Mouse (Mus musculus) thymus, adult 18-20 months (tissue): ENCODE data around the gene Ano6.

ENCODE experiments used
- DNase-seq, 2 experiments: peaks; one replicate each; pipeline ENCODE4 v3.0.0; 2022; ENCODE audit warnings: mixed read lengths in 2 of 2

Ano6 gene

DNA sequence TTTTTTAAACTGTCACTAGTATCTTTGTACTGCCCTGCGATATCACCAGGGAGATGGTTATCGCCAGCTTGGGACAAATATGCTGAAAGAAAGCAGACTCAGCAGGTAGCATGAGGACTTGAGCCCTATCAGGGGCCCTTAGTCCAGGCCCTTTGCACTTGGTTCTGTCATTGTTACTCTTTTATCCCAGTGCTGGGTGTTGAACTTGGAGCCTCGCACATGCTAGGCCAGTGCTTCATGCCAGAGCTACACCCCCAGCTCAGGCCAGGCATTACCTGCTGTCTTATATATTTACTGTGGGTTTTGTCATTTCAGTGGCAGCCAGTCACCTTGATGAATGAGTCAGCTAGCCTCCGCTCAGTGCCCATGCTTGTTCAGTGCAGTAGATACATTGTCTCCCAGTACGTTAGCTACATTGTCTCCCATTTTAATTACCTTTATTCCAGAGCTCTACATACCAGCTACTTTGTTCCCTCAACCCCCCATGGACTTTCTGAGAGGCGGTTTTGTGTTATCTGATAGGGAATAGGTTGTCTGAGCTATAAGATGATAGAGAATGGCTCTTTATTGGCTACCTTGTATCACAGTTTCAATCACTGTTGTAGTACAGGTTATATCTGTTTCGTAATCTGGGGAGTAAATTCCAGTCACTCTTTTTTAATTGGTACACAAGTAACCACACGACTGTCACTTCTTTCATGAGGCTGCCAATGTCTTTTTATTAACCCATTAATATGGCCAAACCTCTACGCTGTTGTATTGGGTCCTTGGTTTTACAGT lies 68.4 kb downstream of the Ano6 start:
- DNase-seq, result no peak

DNA sequence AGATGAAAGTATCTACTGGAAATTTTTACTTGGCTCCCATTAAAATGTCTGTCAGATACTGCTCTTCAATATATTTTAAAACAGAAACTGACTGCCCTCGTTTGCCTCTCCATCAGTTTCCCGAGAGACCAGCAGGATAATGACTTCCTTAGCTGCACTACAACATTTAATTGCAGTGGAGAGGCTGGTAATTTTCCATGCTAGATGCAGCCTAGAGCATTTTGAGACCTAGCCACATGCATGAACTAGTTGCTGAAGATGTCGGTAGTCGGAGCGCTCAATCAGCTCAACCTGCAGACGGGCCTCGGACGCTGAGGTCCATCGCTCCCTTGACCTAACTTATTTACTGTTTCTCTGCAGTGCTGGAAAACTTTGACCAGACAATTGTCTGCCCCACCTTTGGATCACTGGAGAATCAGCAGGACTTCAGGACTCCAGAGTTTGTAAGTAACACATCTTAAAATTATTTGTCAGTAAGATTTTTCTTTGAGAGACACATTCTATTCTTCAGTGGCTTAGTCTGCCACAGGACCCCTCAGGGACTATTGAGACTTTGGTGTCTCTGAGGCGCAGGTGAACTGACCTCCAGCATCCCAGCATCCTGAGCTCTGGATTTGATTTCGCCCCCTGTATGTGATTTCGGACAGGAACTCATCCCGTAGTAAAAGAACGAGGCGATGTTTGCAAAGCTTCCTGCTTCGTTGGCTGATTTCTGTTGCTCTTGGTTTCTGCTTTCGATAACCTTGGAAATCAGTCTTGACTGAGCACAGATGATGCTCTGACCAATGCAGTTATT lies 73.4 kb downstream of the Ano6 start:
- DNase-seq, result no peak

GRCm38 (mm10) chr15:95865311-95866100 lies 74.9 kb downstream of the Ano6 start:
- DNase-seq, result no peak

DNA sequence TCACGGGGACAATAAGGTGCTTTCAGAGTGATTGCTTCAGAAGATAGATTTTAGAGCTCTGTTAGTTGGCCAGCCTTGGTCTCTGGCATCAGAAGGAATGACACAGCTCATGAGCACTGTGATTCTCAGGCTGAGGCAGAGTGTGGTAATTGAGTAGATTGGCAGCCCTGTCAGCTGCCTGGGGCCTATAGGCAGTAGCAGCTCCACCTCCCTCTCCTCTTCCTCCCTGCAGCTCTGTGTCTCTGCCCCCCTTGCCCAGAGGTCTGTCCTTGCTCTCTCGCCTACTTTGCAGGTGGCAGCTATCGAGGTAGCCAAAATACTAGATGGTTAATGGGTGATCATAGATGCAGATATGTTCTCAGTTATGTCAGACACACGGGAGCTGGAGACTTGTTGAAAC lies 77.5 kb downstream of the Ano6 start:
- no peak for DNase-seq

- DNase-seq, result no peak
These were observed 79.0 kb downstream of the Ano6 start for GRCm38 (mm10) chr15:95869611-95870010.

DNA sequence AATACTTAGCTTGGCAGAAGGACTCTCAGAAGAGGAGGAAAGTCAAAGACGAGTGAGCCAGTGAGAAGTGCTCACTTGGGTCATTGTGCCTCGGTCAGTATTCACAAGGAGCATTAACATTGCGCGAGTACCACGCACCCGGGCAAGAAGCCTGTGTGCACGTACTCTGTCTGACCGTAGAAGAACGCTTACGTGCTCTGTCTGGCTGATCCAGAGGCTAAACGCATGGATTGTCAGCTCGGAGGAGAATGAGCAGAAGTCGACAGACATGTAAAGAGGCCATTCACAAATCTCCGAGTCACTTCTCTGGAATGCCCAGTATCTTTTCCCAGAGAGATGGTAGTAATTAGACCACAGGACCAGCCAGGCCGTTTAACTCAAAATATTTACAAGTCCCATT lies 81.0 kb downstream of the Ano6 start:
- DNase-seq, result no peak

DNA sequence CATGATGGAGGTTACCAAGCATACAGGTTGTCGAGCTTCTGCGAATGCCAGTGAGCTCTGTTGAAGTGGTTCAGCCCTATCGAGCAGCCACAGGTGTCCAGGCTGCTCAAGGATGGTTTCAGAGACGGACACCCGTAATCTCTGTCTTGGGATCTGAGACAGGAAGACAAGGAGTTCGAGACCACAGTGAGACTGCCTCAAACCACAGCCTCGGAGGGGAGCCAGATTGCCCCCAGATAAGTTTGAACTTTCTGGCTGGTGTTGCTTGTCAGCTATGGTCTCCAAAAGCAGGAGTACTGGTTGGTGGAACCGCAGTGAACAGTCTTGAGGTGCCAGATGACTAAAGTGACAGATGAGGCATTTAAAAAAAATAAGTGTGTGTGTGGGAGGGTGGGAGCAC lies 81.8 kb downstream of the Ano6 start:
- DNase-seq, result no peak

DNA sequence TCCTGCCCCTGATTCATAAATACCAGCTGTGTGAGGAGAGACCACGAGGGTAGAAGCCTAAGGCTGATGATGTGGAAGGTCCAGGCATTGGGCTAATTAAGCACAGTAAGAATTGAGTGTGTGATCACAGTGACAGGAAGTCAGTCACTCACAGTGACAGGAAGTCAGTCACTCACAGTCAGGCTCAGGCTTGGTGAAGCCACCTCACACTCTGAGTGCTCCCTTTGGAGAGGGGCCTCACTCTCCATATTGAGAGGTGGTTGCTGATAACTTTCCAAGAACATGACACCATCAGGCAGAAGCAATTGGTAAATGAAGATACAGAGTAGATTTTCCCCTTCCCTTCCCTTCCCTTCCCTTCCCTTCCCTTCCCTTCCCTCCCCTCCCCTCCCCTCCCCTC lies 82.6 kb downstream of the Ano6 start:
- DNase-seq, result no peak

- no peak for DNase-seq
These were observed 83.6 kb downstream of the Ano6 start for GRCm38 (mm10) chr15:95874216-95874615.

DNA sequence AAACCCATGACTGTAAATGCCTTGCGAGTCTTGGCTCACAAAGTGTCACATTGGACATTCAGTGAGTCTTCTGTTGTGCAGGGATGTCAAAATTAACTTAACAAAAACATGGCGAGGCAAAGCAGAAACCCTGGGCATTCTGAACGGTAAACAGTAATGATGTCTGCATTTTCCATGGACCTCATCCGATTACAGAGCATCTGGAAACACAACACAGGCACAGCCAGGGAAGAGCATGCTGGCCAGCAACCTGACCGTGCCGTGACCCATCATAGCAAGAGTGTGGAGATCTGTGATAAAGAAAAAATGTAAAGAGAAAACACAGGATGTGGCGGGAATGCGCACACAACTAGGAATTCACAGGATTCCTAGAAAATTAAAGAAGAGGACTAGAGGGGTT lies 84.1 kb downstream of the Ano6 start:
- no peak for DNase-seq

- DNase-seq, result no peak
These were observed 85.3 kb downstream of the Ano6 start for GRCm38 (mm10) chr15:95875898-95876297.

DNA sequence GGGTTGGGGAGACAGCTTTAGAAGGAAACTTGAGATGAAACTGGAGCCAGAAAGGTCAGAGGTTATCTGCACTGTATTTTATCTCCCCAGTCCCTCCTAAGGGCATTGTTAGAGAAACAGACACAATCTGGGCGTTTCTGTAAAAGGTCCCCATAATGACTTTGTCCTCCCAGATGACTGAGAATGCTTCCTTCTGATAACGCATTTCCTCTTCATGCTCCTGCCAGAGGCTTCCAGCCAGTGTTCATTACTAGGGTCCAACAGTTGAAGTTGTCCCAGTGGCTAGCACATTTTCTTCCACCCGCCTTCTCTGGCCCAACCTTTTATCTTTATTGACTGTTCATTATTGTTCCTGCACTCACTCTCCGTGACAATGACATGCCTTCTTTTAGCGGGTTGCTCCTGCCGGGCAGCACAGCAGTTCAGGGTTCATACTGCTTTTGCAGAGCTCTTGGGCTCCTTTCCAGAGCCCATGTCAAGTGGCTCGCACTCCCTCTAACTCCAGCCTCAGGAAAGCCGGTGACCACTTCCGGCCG lies 90.0 kb downstream of the Ano6 start:
- no peak for DNase-seq

- no peak for DNase-seq
These were observed 91.8 kb downstream of the Ano6 start for GRCm38 (mm10) chr15:95882436-95882835.

DNA sequence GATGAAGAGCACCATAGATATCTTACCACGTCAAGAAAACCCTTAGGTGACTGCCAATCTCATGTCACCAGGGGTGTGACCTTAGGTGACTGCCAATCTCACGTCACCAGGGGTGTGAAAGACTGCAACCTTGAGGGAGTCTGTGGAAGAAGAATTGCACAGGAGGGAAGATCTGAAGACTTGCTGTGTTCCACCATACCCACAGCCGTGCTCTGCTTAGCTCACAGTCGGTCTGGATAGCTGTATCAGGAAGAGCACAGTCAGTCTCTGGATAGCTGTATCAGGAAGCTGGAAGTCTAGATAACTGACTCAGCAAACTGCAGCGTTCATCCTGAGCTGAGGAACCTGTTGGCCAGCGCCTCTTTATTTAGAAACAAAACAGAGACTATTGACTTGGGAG lies 92.9 kb downstream of the Ano6 start:
- no peak for DNase-seq

DNA sequence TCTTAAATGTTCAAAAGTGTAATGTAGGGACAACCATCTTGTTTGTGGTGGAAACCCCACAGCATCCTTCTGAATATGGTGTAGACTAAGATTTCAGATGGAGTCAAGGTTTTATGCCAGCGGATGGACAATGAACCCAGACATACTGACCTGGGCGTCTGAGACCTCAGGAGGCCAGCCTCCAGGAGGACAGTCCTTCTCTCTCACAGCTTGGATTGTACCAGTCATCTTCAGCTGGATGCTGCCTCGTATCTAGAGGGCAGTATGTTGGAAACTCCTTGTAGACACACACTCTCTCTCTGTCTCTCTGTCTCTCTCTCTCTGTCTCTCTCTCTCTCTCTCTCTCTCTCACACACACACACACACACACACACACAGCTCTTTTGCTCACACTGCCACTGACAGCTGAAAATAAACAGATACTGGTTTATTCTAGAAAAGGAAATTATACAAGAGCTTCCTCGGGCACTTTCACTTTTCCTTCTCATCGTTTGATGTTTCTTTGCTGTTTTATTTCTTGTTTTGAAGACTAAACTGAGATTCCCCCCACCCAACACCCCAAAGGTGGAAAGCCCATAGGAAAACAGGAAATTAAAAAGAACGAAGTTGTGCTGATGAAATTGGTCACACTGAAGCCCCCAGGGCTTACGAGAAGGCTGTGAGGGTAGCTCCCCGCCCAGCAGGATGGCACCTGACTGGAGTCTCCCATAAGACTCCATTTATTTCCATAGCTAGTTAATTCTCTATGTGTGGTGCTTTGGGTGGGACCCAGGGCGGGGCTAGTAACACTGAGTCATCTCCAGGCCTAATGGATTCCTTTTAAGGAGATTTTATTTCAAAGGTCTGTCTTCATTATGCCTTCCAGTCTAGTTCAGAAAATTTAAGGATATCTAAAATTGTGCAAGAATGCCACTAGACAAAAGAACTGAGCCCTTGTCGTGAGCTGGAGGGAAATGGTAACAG lies 94.3 kb downstream of the Ano6 start:
- DNase-seq, result no peak

DNA sequence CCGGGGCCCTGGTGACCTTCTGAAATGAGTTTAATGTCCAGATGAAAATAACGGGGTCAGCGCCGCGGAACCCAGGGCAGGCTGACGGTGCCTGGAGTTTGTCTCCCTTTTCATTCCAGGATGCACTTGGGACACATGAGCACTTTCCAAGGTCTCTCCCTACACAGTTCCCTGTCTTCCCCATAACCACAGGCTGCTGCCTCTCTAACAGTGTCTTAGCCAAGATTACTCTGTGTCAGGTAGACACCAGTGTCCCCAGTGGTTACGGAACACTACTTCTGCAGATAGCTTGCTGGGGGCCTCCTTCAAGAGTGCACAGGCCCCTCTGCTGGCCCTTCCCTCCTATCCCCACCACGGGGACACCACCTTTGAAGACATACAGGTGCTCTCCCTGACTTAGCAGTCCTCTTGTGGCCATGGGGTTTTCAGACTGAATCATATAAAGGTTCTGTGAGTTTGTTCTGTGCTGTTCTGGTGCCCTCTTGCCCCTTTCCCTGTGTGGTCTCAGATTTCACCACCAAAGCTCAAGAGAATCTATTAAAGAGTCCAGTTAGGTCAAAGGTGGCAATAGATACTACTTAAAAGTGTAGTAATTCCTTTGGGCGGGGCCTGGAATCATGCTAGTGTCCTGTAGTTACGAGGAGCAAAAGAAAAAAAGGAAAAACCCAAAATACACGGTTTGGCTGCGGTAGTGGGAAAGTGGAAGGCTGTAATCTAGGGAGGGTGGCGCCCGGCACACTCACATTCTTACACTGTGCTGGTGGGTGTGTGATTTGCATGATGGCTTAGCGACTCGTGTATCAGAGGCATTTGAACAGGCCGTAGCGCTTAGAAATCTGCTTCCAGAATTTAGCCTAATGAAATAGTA lies 95.5 kb downstream of the Ano6 start:
- DNase-seq, result no peak

DNA sequence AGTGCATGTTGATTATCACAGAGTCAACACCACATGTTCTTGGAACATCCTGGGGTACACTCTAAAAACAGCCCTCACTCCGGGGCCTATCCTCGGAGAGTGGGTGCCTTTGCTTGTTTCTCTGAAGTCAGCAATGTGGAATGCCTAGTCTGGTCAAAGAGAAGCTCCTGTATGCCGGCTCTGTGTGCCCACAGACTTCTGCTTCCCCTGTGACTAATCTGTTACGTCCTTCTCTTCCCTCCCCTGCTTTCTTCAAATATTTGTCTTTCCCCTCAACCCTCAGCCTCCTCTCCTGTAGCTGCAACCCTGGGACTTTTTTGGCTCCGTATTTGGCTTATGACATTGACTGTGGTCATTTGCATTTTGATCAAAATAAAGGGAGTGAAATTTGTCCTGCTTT lies 96.7 kb downstream of the Ano6 start:
- no peak for DNase-seq

DNA sequence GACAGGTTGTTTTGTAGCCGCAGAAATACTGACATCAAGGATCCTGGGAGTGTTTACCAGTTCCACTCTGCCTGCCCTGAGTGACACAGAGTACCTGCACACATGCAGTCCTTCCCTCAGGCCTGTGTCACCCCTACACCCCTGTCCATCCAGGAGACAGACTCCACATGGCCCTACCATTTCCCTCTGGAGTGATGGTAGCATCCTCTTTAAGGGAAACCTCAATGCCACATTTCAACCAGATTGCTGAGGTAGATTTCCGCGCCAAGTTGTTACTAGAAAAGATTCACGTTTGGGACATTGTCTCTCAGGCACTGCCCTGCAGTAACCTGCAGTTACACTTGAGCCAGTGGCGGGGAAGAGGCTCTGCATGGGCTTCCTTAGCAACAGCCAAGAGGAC lies 97.9 kb downstream of the Ano6 start:
- DNase-seq, result no peak

DNA sequence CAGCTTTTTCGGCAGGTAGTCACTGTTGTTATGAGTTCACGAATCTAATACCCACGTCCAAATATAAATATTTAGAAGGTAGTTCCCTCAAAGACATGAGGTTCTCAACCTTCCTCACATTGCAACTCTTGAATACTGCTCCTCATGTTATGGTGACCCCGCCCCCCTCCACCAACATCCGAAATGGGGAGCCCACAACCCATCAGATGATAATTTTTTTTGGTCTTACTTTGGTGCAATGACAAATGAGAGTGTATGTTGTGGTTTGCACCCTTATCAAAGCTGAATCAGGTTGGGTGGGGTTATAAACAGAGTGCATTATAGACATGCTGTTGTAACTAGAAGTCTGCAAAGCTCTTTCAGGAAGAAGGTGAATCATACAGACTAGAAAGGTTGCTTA lies 99.7 kb downstream of the Ano6 start:
- DNase-seq, result no peak

- DNase-seq, result no peak
These were observed 101.5 kb downstream of the Ano6 start for GRCm38 (mm10) chr15:95892171-95892570.

- DNase-seq, result no peak
These were observed 102.3 kb downstream of the Ano6 start for GRCm38 (mm10) chr15:95892929-95893328.
